Mouse (Mus musculus) heart, embryonic 15.5 days (tissue): ENCODE measurements at regions not wholly inside any gene's neighbourhood (a gene's known extent, or its start where the extent isn't known, plus 50 kb on each side); places are given as distances from the start of the nearest gene placed in this dataset.

Experiments
- ATAC-seq: fragments of 200-750 bp; cut with Nextera tagmentation; replicated peaks from 2 replicates; pipeline ENCODE4 v1.8.0; 2017; ENCODE audit warnings: low read depth, moderate TSS enrichment; ENCODE audit not compliant: insufficient number of reproducible peaks, insufficient read depth, low FRiP score
- H3K27ac ChIP-seq: fragments of 300-500 bp; sonication (generic); 2 replicates; pipeline ENCODE4 v1.5.1; 2015; ENCODE audit warnings: mild to moderate bottlenecking, inconsistent platforms
- H3K27me3 ChIP-seq: fragments of 300-500 bp; sonication (generic); 2 replicates; pipeline ENCODE4 v1.6.1; 2015; ENCODE audit warnings: inconsistent platforms
- H3K36me3 ChIP-seq: fragments of 300-500 bp; sonication (generic); 2 replicates; pipeline ENCODE4 v1.6.1; 2015; ENCODE audit warnings: mild to moderate bottlenecking, inconsistent platforms
- H3K4me1 ChIP-seq: fragments of 300-500 bp; sonication (generic); replicated peaks from 2 replicates; pipeline ENCODE4 v1.6.1; 2015; ENCODE audit warnings: inconsistent platforms
- H3K4me2 ChIP-seq: fragments of 300-500 bp; sonication (generic); 2 replicates; pipeline ENCODE4 v1.6.1; 2015; ENCODE audit warnings: inconsistent platforms, mild to moderate bottlenecking, moderate library complexity
- H3K4me3 ChIP-seq: fragments of 300-500 bp; sonication (generic); 2 replicates; pipeline ENCODE4 v1.5.1; 2015; ENCODE audit warnings: mild to moderate bottlenecking, inconsistent platforms
- H3K9ac ChIP-seq: fragments of 300-500 bp; sonication (generic); 2 replicates; pipeline ENCODE4 v1.6.1; 2015; ENCODE audit warnings: mild to moderate bottlenecking, inconsistent platforms
- H3K9me3 ChIP-seq: fragments of 300-500 bp; sonication (generic); replicated peaks from 2 replicates; pipeline ENCODE4 v1.6.1; 2016; ENCODE audit warnings: inconsistent platforms
- WGBS: fragments of 180-500 bp; shearing (Covaris S2); methylation state at CpG from one replicate; pipeline ENCODE4 v1.1.7; 2015; ENCODE audit warnings: mixed read lengths; 5-methylcytosine and 5-hydroxymethylcytosine counted together

- no peak overlapping the region for H3K4me2 ChIP-seq
- no peak overlapping the region for H3K9ac ChIP-seq
- H3K4me3 ChIP-seq: no peak overlapping the region
- H3K4me1 ChIP-seq: no peaks in the 10 kb centered on the region
- no peak for ATAC-seq
- no peaks in the 10 kb centered on the region for H3K36me3 ChIP-seq
- no peaks in the 10 kb centered on the region for H3K27me3 ChIP-seq
- no peak overlapping the region for H3K27ac ChIP-seq
- H3K9me3 ChIP-seq: no peaks in the 10 kb centered on the region
- 66% methylated on average over 7 of the region's 7 CpGs for WGBS
Observed at GRCm38 (mm10) chr14:102615588-102616309, 366.7 kb downstream of the Kctd12 start.

GRCm38 (mm10) chr14:102606055-102606454, 376.4 kb downstream of the Kctd12 start:
- Histone ChIP-seq H3K4me1 (no peaks in the 10 kb centered on the region), H3K36me3 (no peaks in the 10 kb centered on the region), H3K4me3 (no peak overlapping the region), H3K9ac (no peak overlapping the region), H3K9me3 (no peaks in the 10 kb centered on the region), H3K27ac (no peak overlapping the region), H3K4me2 (no peak overlapping the region), H3K27me3 (no peaks in the 10 kb centered on the region)
- ATAC-seq: no peak
- 72% methylated on average over 5 of the region's 5 CpGs for WGBS

- ATAC-seq: no peak
- H3K4me1 ChIP-seq: no peaks in the 10 kb centered on the region
- H3K27ac ChIP-seq: no peak overlapping the region
- H3K27me3 ChIP-seq: no peaks in the 10 kb centered on the region
- H3K4me2 ChIP-seq: no peak overlapping the region
- no peak overlapping the region for H3K9ac ChIP-seq
- 77% methylated on average over 3 of the region's 3 CpGs for WGBS
- no peak overlapping the region for H3K4me3 ChIP-seq
- no peaks in the 10 kb centered on the region for H3K36me3 ChIP-seq
- no peaks in the 10 kb centered on the region for H3K9me3 ChIP-seq
Observed at GRCm38 (mm10) chr14:102594850-102595249, 387.6 kb downstream of the Kctd12 start.

- no peak for ATAC-seq
- H3K36me3 ChIP-seq: no peaks in the 10 kb centered on the region
- no peak overlapping the region for H3K27ac ChIP-seq
- WGBS: 19% methylated on average over 2 of the region's 2 CpGs
- H3K4me3 ChIP-seq: no peak overlapping the region
- no peak overlapping the region for H3K9ac ChIP-seq
- H3K27me3 ChIP-seq: no peaks in the 10 kb centered on the region
- H3K4me2 ChIP-seq: no peak overlapping the region
- H3K9me3 ChIP-seq: no peaks in the 10 kb centered on the region
- H3K4me1 ChIP-seq: no peaks in the 10 kb centered on the region
Observed at GRCm38 (mm10) chr14:102553781-102554180, 428.7 kb downstream of the Kctd12 start.

GRCm38 (mm10) chr14:102552598-102552997, 429.8 kb downstream of the Kctd12 start:
- H3K4me2 ChIP-seq: no peak overlapping the region
- H3K27ac ChIP-seq: no peak overlapping the region
- no peaks in the 10 kb centered on the region for H3K9me3 ChIP-seq
- no peaks in the 10 kb centered on the region for H3K4me1 ChIP-seq
- no peaks in the 10 kb centered on the region for H3K36me3 ChIP-seq
- H3K9ac ChIP-seq: no peak overlapping the region
- 69% methylated on average over 2 of the region's 2 CpGs for WGBS
- no peak for ATAC-seq
- H3K27me3 ChIP-seq: no peaks in the 10 kb centered on the region
- no peak overlapping the region for H3K4me3 ChIP-seq

- Histone ChIP-seq H3K36me3 (no peaks in the 10 kb centered on the region), H3K9ac (no peak overlapping the region), H3K4me1 (no peaks in the 10 kb centered on the region), H3K9me3 (no peaks in the 10 kb centered on the region), H3K4me2 (no peak overlapping the region), H3K4me3 (no peak overlapping the region), H3K27ac (no peak overlapping the region), H3K27me3 (no peaks in the 10 kb centered on the region)
- no peak for ATAC-seq
- 80% methylated on average over 9 of the region's 9 CpGs for WGBS
Observed at GRCm38 (mm10) chr14:102524894-102525577, 457.4 kb downstream of the Kctd12 start.

GRCm38 (mm10) chr14:102516765-102517164, 465.7 kb downstream of the Kctd12 start:
- no peaks in the 10 kb centered on the region for H3K9me3 ChIP-seq
- no peaks in the 10 kb centered on the region for H3K27me3 ChIP-seq
- H3K27ac ChIP-seq: no peak overlapping the region
- no peak for ATAC-seq
- 32% methylated on average over 2 of the region's 2 CpGs for WGBS
- H3K4me2 ChIP-seq: no peak overlapping the region
- H3K36me3 ChIP-seq: no peaks in the 10 kb centered on the region
- no peaks in the 10 kb centered on the region for H3K4me1 ChIP-seq
- no peak overlapping the region for H3K9ac ChIP-seq
- H3K4me3 ChIP-seq: no peak overlapping the region

- Histone ChIP-seq H3K27me3 (no peaks in the 10 kb centered on the region), H3K4me3 (no peak overlapping the region), H3K36me3 (no peaks in the 10 kb centered on the region), H3K27ac (no peak overlapping the region), H3K4me1 (no peaks in the 10 kb centered on the region), H3K4me2 (no peak overlapping the region), H3K9me3 (no peaks in the 10 kb centered on the region), H3K9ac (no peak overlapping the region)
- 29% methylated on average over 2 of the region's 2 CpGs for WGBS
- no peak for ATAC-seq
Observed at GRCm38 (mm10) chr14:102514527-102514926, 467.9 kb downstream of the Kctd12 start.

GRCm38 (mm10) chr14:102512651-102513050, 469.8 kb downstream of the Kctd12 start:
- H3K27me3 ChIP-seq: no peaks in the 10 kb centered on the region
- 54% methylated on average over 3 of the region's 3 CpGs for WGBS
- ATAC-seq: no peak
- H3K4me3 ChIP-seq: no peak overlapping the region
- H3K4me2 ChIP-seq: no peak overlapping the region
- no peaks in the 10 kb centered on the region for H3K4me1 ChIP-seq
- no peak overlapping the region for H3K27ac ChIP-seq
- no peaks in the 10 kb centered on the region for H3K9me3 ChIP-seq
- no peak overlapping the region for H3K9ac ChIP-seq
- H3K36me3 ChIP-seq: no peaks in the 10 kb centered on the region

- 65% methylated on average over 7 of the region's 7 CpGs for WGBS
- no peak overlapping the region for H3K27ac ChIP-seq
- H3K36me3 ChIP-seq: no peaks in the 10 kb centered on the region
- no peaks in the 10 kb centered on the region for H3K27me3 ChIP-seq
- no peaks in the 10 kb centered on the region for H3K9me3 ChIP-seq
- H3K4me3 ChIP-seq: no peak overlapping the region
- no peaks in the 10 kb centered on the region for H3K4me1 ChIP-seq
- no peak overlapping the region for H3K9ac ChIP-seq
- H3K4me2 ChIP-seq: no peak overlapping the region
- no peak for ATAC-seq
Observed at GRCm38 (mm10) chr14:102511691-102512383, 470.6 kb downstream of the Kctd12 start.

GRCm38 (mm10) chr14:102510387-102510786, 472.1 kb downstream of the Kctd12 start:
- 32% methylated on average over 4 of the region's 4 CpGs for WGBS
- H3K4me2 ChIP-seq: no peak overlapping the region
- H3K27me3 ChIP-seq: no peaks in the 10 kb centered on the region
- no peak overlapping the region for H3K4me3 ChIP-seq
- ATAC-seq: no peak
- no peaks in the 10 kb centered on the region for H3K4me1 ChIP-seq
- no peaks in the 10 kb centered on the region for H3K36me3 ChIP-seq
- no peak overlapping the region for H3K9ac ChIP-seq
- no peak overlapping the region for H3K27ac ChIP-seq
- H3K9me3 ChIP-seq: no peaks in the 10 kb centered on the region
